ENCODE assay signal across 16 mouse cellular contexts in genomic region chr11:110814732-110815131, GRCm38 (mm10).
DNase-seq lines count a peak whose midpoint lies in the region; ATAC-seq lines count a peak whose summit lies in the region.
"Had no signal": no experiment of that assay in that cellular context is flagged by ENCODE, and none has a peak within 500 bp of the region (broad histone marks: within the 10 kb centered on the region; RNA-seq: fewer than 3 reads in every experiment).

No protein-coding gene starts in this region.

- WGBS in kidney, embryonic 15.5 days, result 86% methylated on average over 9 of the region's 9 CpGs
- 82% methylated on average over 9 of the region's 9 CpGs for WGBS in kidney, embryonic 16.5 days

- H3K9ac ChIP-seq in kidney, embryonic 15.5 days, result no peak overlapping the region
- H3K9ac ChIP-seq in kidney, embryonic 16.5 days (replicated peaks; ENCODE audit: low read length), result no peak overlapping the region
- H3K9ac ChIP-seq: embryonic facial prominence, embryonic 13.5 days; hindbrain, embryonic 12.5 days had no signal

- H3K4me3 ChIP-seq in kidney, embryonic 15.5 days (replicated peaks), result no peak overlapping the region
- no peak overlapping the region for H3K4me3 ChIP-seq in kidney, embryonic 16.5 days (ENCODE audit: low read length)
- H3K4me3 ChIP-seq: embryonic facial prominence, embryonic 13.5 days; heart, embryonic 10.5 days; hindbrain, embryonic 12.5 days had no signal

- peak; percentile 88 for DNase-seq in kidney, adult 11 months
- DNase-seq in kidney, postnatal 25 days, result peak; percentile 82 to 92
- no peak for DNase-seq in neural tube, embryonic 10.5 days (ENCODE audit: extremely low spot score, low spot score)
- DNase-seq: adrenal gland, postnatal 14 days; cerebellum, adult 11-12 months; cerebellum, adult 9-10 months; cerebellum, postnatal 25 days; gastrocnemius, postnatal 36 days had no signal

- ATAC-seq in kidney, embryonic 15.5 days (replicated peaks; ENCODE audit: low FRiP score), result no peak
- peak; percentile 75 for ATAC-seq in kidney, embryonic 16.5 days (ENCODE audit: low FRiP score, low TSS enrichment)
- ATAC-seq in activated CD4-positive, CD25-positive, alpha-beta regulatory T cell, adult 4 months, result no peak
- no peak for ATAC-seq in erythroid progenitor cell, adult 5-6 weeks (replicated peaks; ENCODE audit: low FRiP score, poor library complexity, severe bottlenecking)
- ATAC-seq: forebrain, embryonic 14.5 days had no signal

- no peak overlapping the region for H3K27ac ChIP-seq in kidney, embryonic 15.5 days
- H3K27ac ChIP-seq in kidney, embryonic 16.5 days (ENCODE audit: low read length), result 0 out of 2 replicates have a peak overlapping the region, but pooled peaks have one; percentile 54
- H3K27ac ChIP-seq: embryonic facial prominence, embryonic 13.5 days; heart, embryonic 10.5 days; hindbrain, embryonic 12.5 days had no signal

- H3K4me2 ChIP-seq in kidney, embryonic 15.5 days, result no peak overlapping the region
- H3K4me2 ChIP-seq in kidney, embryonic 16.5 days (replicated peaks; ENCODE audit: low read depth, low read length), result no peak overlapping the region
- H3K4me2 ChIP-seq: embryonic facial prominence, embryonic 13.5 days; hindbrain, embryonic 12.5 days had no signal

- H3K9me3 ChIP-seq in kidney, embryonic 15.5 days (replicated peaks), result no peaks in the 10 kb centered on the region
- no peaks in the 10 kb centered on the region for H3K9me3 ChIP-seq in kidney, embryonic 16.5 days (ENCODE audit: low read length)
- H3K9me3 ChIP-seq: embryonic facial prominence, embryonic 13.5 days; heart, embryonic 10.5 days; hindbrain, embryonic 12.5 days had no signal

- no peaks in the 10 kb centered on the region for H3K4me1 ChIP-seq in kidney, embryonic 15.5 days
- 0 out of 2 replicates have a peak, but pooled peaks cover 3% of the 10 kb centered on the region for H3K4me1 ChIP-seq in kidney, embryonic 16.5 days (ENCODE audit: insufficient read depth, low read length)
- H3K4me1 ChIP-seq: embryonic facial prominence, embryonic 13.5 days; hindbrain, embryonic 12.5 days had no signal

- no peaks in the 10 kb centered on the region for H3K27me3 ChIP-seq in kidney, embryonic 15.5 days
- no peaks in the 10 kb centered on the region for H3K27me3 ChIP-seq in kidney, embryonic 16.5 days (ENCODE audit: insufficient read depth, low read length)
- H3K27me3 ChIP-seq: embryonic facial prominence, embryonic 13.5 days; hindbrain, embryonic 12.5 days had no signal

- H3K36me3 ChIP-seq in kidney, embryonic 15.5 days, result no peaks in the 10 kb centered on the region
- H3K36me3 ChIP-seq in kidney, embryonic 16.5 days (ENCODE audit: insufficient read depth, low read length), result no peaks in the 10 kb centered on the region
- H3K36me3 ChIP-seq: embryonic facial prominence, embryonic 13.5 days; heart, embryonic 10.5 days; hindbrain, embryonic 12.5 days had no signal
